Mouse (Mus musculus) stomach, embryonic 16.5 days (tissue): ENCODE results near the gene Ier5. TPM values are rescaled to one million over a fixed set of nuclear protein-coding genes. Genes with fewer than 3 reads are reported as not detected.

Experiments
- ATAC-seq: fragments of 200-750 bp; cut with Nextera tagmentation; 2 replicates; pipeline ENCODE4 v1.8.0; 2017; ENCODE audit warnings: moderate number of reproducible peaks, moderate TSS enrichment; ENCODE audit not compliant: insufficient read depth, low FRiP score
- H3K27ac ChIP-seq: fragments of 300-500 bp; sonication (generic); 2 replicates; pipeline ENCODE4 v1.5.1; 2014; ENCODE audit warnings: low read length
- H3K27me3 ChIP-seq: fragments of 300-500 bp; sonication (generic); 2 replicates; pipeline ENCODE4 v1.6.1; 2014; ENCODE audit warnings: low read length, control low read depth, mixed read lengths; ENCODE audit not compliant: control insufficient read depth, insufficient read depth
- H3K36me3 ChIP-seq: fragments of 300-500 bp; sonication (generic); 2 replicates; pipeline ENCODE4 v1.6.1; 2014; ENCODE audit warnings: low read length; ENCODE audit not compliant: control insufficient read depth, insufficient read depth
- H3K4me1 ChIP-seq: fragments of 300-500 bp; sonication (generic); 2 replicates; pipeline ENCODE4 v1.6.1; 2014; ENCODE audit warnings: low read length, control low read depth, mixed read lengths; ENCODE audit not compliant: control insufficient read depth, insufficient read depth
- H3K4me2 ChIP-seq: fragments of 300-500 bp; sonication (generic); 2 replicates; pipeline ENCODE4 v1.6.1; 2014; ENCODE audit warnings: low read depth, low read length, mixed read lengths
- H3K4me3 ChIP-seq: fragments of 300-500 bp; sonication (generic); replicated peaks from 2 replicates; pipeline ENCODE4 v1.5.1; 2014; ENCODE audit warnings: mild to moderate bottlenecking, low read length
- H3K9ac ChIP-seq: fragments of 300-500 bp; sonication (generic); 2 replicates; pipeline ENCODE4 v1.6.1; 2014; ENCODE audit warnings: low read length
- H3K9me3 ChIP-seq: fragments of 300-500 bp; sonication (generic); replicated peaks from 2 replicates; pipeline ENCODE4 v1.6.1; 2016; ENCODE audit warnings: low read length, control low read depth; ENCODE audit not compliant: control insufficient read depth
- WGBS: fragments of 180-500 bp; shearing (Covaris S2); extraction: QIAGEN DNeasy Blood & Tissue Kit; methylation state at CpG from one replicate; pipeline ENCODE4 v1.1.7; 2014; 5-methylcytosine and 5-hydroxymethylcytosine counted together
- polyA plus RNA-seq: library from polyadenylated mRNA; unstranded; fragments of >200 nt; fragmentation: Nextera tagmentation; extraction: Ambion mirVana; gene quantifications from 2 replicates; pipeline ENCODE4 v1.2.1, GENCODE M21; 2015

The Ier5 gene
- polyA plus RNA-seq, 1 experiment from 2014 or later = 2.5 TPM

DNA sequence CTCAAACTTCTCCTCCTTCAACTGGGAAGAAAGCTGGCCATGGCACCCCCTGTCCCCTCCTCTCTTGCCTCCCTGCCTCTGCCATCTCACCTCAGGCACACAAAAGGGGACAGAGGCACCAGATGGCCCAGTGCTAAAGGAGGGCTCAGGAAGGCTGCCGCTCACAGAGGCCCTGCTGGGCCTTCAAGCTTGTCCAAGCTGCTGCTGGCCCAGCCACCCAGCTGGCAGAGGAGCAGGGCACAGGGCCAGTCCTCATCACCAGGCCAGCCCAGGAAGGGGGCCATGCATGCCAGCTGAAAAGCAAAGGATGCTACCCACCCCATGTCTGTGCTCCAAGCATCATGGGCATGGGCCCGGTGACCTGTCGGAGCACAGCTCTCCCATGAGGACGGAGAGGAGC, 36.5 kb downstream of the Ier5 start:
- Histone ChIP-seq H3K9ac (no peak overlapping the region), H3K4me2 (no peak overlapping the region), H3K27me3 (no peaks in the 10 kb centered on the region), H3K4me1 (peaks cover 12% of the 10 kb centered on the region), H3K27ac (no peak overlapping the region), H3K9me3 (no peaks in the 10 kb centered on the region), H3K36me3 (no peaks in the 10 kb centered on the region), H3K4me3 (no peak overlapping the region)
- WGBS = 94% methylated on average over 4 of the region's 4 CpGs
- ATAC-seq = no peak

DNA sequence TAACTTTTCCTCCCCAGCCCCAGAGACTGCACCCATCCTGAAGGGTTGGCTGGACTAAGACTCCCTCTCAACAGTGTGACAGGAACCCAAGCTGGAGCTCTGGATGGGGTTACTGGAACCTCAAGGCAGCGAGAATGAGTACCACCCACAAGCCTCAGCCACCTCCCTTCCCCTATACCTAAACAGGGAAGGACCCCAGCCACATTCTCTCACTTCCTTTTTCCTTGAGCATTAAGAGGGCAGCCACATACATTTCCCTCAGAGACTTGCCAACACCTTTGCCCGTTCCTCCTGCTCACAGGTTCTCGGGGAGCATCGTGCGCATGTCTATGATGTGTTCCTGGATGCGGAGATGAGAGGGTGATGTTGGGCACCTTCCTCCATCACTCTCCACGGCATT, 37.4 kb downstream of the Ier5 start:
- 82% methylated on average over 7 of the region's 7 CpGs for WGBS
- H3K9me3 ChIP-seq = no peaks in the 10 kb centered on the region
- no peak overlapping the region for H3K27ac ChIP-seq
- H3K27me3 ChIP-seq = no peaks in the 10 kb centered on the region
- no peak overlapping the region for H3K4me3 ChIP-seq
- H3K9ac ChIP-seq = no peak overlapping the region
- H3K4me1 ChIP-seq = peaks cover 12% of the 10 kb centered on the region
- no peak overlapping the region for H3K4me2 ChIP-seq
- ATAC-seq = no peak
- H3K36me3 ChIP-seq = no peaks in the 10 kb centered on the region

DNA sequence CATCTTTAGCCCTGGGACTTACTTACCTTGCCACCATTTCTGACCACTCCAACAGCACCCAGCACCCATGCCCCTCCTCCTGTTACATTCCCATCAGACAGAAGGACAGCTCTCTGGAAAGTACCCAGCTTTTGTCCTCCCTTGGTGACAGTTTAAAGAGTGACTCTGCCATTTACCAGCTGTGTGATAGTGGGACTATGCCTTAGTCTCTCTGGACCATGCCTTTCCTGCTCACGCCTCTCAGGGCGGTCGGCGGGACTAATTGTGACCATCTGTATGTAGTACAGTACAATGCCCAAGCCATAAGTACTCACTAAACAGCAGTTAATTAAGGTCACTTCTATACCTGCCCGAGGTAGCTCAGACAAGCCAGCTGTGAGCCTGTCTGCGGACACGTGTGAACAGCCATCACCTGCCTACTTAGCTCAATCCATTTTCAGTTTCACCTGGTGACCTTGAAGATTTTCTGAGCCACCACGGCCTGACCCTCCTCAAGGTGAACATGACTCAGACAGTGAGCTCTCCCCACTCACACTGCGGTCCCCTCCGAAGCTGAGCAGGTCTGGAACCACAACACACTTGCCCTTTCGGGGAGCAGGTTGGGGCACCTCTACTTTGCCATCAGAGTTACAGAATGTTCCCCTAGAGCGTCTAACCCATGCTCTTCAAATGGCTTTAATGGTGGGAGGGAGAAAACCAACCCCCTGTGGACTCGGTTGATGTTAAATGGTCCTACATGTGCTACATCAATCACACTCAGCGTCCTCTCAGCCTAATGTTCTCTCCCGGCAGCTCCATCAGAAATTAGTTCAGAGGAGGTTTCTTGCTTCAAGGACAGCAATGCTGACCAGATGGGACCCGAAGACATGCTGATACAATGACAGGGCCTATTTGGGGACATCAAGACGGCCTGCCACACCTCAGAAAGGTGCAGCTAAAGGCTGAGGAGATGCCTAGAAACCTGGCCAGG, 38.3 kb downstream of the Ier5 start:
- Histone ChIP-seq H3K4me3 (no peak overlapping the region), H3K27ac (no peak overlapping the region), H3K4me2 (no peak overlapping the region), H3K9me3 (no peaks in the 10 kb centered on the region), H3K9ac (no peak overlapping the region), H3K27me3 (no peaks in the 10 kb centered on the region), H3K36me3 (no peaks in the 10 kb centered on the region), H3K4me1 (peaks cover 19% of the 10 kb centered on the region)
- ATAC-seq = no peak
- WGBS = 74% methylated on average over 17 of the region's 17 CpGs

DNA sequence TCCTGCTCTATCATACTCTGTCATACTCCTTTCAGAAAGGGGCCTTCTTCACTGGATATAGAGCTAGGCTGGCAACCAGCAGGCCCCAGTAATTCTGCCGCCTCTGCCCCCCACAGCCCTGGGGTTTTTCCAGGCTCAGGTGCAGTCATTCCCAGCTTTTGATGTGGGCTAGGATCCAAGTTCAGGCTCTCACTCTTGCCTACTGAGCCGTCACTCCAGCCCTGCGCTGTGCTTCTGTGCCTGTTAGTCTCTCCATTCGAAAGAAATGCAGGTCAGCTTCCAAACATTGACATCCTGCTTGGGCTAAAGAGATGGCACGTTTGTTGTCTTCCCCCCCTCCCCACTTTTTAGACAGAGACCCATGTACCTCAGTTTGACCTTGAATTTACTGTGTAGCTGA, 39.2 kb downstream of the Ier5 start:
- Histone ChIP-seq H3K9ac (no peak overlapping the region), H3K27me3 (no peaks in the 10 kb centered on the region), H3K4me1 (peaks cover 23% of the 10 kb centered on the region), H3K9me3 (no peaks in the 10 kb centered on the region), H3K4me3 (no peak overlapping the region), H3K27ac (no peak overlapping the region), H3K36me3 (no peaks in the 10 kb centered on the region), H3K4me2 (no peak overlapping the region)
- WGBS = 66% methylated on average over 5 of the region's 5 CpGs
- no peak for ATAC-seq

DNA sequence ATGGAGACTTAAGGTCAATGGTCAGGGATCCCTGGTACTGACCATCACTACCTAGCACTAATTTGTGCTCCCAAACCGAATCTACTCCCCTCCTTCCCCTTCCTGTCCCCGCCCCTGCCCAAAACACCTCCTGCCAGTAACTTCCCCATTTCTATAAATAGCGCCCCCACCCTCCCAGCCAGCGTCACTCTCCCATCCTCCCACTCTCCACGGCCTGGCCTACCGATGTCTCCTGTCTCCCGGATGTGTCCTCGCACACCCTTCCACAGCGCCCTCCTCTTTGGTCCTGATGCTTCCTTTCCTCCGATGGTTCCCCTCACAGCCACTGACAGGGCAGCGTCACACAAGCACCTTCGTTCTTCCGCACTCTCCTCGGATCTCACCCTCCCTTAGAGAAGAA, 39.9 kb downstream of the Ier5 start:
- H3K4me1 ChIP-seq = peaks cover 29% of the 10 kb centered on the region
- H3K36me3 ChIP-seq = no peaks in the 10 kb centered on the region
- no peak overlapping the region for H3K4me3 ChIP-seq
- peak; percentile 48; the same call in 1 of the 2 replicates for ATAC-seq
- 23% methylated on average over 14 of the region's 14 CpGs for WGBS
- no peak overlapping the region for H3K9ac ChIP-seq
- no peaks in the 10 kb centered on the region for H3K27me3 ChIP-seq
- H3K9me3 ChIP-seq = no peaks in the 10 kb centered on the region
- peak overlapping the region; percentile 27; the same call in 1 of the 2 replicates for H3K4me2 ChIP-seq
- no peak overlapping the region for H3K27ac ChIP-seq

DNA sequence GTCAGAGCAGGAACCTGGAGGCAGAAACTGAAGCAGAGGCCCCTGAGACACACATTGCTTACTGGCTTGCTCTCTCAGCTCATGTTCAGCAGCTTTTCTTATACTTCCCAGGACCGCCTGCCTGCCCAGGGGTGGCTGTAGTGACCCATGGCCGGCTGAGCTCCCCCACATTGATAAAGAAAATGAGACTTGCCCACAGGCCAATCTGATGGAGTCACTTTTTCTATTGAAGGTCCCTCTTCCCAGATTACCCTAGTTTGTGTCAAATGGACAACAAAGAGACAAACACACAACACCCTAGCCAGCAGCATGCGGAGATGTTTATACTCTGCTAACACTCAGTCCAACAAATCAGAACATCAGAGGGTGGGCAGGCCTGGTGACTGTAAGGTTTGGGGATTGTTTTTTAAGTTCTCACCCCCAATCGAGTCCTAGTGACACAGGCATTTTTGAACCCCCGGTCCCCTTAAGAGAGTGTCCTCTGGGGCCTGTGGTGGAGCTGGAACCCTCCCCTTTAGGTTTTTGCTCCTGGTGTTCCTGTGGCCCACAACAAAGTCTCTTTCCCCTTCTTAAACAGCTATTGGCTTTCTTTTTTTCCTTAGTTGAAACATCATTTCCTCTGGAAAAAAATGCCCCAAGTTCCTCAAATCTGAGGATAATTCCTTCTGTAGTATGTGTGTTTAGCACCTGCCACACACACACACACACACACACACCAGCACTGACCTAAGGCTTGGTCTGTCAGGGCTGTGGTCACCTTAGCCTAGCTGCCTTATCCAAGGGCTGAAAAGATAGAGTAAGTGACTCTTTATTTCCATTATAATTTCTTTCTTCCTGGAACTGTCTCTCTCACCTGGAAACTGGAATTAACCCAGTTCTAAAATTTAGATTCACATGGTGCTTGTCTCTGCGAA, 41.1 kb downstream of the Ier5 start:
- no peak overlapping the region for H3K27ac ChIP-seq
- ATAC-seq = no peak
- H3K27me3 ChIP-seq = no peaks in the 10 kb centered on the region
- 72% methylated on average over 6 of the region's 6 CpGs for WGBS
- no peak overlapping the region for H3K4me3 ChIP-seq
- H3K4me2 ChIP-seq = no peak overlapping the region
- no peaks in the 10 kb centered on the region for H3K9me3 ChIP-seq
- no peak overlapping the region for H3K9ac ChIP-seq
- H3K36me3 ChIP-seq = no peaks in the 10 kb centered on the region
- H3K4me1 ChIP-seq = peaks cover 31% of the 10 kb centered on the region

DNA sequence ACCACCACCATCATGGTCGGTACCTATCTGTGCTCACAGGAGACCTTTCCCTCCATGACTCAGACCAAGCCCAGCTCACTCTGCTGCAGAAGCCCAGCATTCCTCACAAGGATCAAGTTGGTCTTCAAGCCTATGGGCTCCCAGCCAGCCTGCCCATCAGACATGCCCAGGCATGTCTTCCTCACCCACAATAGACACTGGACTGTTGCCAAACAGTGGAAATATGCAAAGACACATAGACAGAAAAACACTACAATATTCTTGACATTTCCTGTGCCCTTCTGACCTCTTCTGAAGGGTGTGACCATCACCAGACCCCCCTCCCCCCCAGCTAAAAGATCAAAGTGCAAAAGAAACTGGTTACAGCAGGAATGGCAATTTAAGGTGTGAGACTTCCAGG, 43.3 kb downstream of the Ier5 start:
- no peak for ATAC-seq
- Histone ChIP-seq H3K4me3 (no peak overlapping the region), H3K4me1 (peaks cover 52% of the 10 kb centered on the region), H3K27ac (no peak overlapping the region; the same call in 1 of the 2 replicates), H3K9me3 (no peaks in the 10 kb centered on the region), H3K4me2 (no peak overlapping the region), H3K9ac (no peak overlapping the region), H3K27me3 (no peaks in the 10 kb centered on the region), H3K36me3 (no peaks in the 10 kb centered on the region)
- 79% methylated on average over 1 of the region's 1 CpGs for WGBS

DNA sequence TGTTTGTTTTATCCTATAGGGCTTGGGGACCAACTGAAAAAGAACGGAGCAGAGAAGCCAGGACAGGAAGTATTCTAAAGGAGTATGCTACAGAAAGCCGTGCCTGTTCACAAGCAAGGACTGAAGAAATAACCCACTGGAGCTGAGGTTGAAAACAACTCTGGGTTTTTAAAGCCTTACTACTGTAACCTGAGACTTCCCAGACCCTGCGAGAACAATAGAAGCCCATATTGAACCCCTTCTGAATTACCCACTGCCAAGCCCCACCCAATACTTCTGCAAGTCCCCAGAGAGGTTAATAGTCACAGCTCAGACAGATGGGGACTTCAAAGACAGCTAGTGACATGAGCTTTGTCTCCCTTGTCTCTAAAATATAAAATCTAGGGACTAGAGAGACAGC, 44.4 kb downstream of the Ier5 start:
- no peaks in the 10 kb centered on the region for H3K36me3 ChIP-seq
- H3K4me1 ChIP-seq = peaks cover 57% of the 10 kb centered on the region
- H3K9me3 ChIP-seq = no peaks in the 10 kb centered on the region
- H3K4me2 ChIP-seq = no peak overlapping the region
- H3K9ac ChIP-seq = no peak overlapping the region
- no peaks in the 10 kb centered on the region for H3K27me3 ChIP-seq
- no peak overlapping the region for H3K27ac ChIP-seq
- H3K4me3 ChIP-seq = no peak overlapping the region
- ATAC-seq = no peak
- 25% methylated on average over 3 of the region's 3 CpGs for WGBS
